Mouse (Mus musculus): ENCODE results near the gene Tmem81.
"Not testable (repeated sequence)": the region's sequence is repeated elsewhere in the genome, so short reads cannot be mapped to it uniquely, and the experiment has no call there.

The Tmem81 gene

DNA sequence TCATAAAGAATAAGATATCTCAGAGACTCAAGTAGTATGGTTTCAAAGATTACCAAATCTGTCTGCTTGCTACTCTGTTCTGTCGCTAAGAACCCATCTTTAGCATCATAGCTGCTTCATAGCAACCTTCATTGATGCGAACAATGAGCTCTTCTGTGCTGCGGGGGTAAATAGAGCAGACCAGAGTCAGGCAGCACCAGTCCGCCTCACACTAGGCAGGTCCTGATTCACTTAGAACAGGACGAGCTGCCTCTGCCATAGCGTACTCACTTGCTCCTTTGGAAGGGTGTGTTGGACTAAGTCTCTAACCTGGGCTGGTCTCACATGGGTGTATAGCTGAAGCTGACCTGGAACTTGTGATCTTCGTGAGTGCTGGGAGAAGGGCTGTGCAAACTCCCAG is at the start of gene Tmem81:
Gene Tmem81, plus strand, starts transcription at position 173 of the 400 bp plus-strand sequence.
- CTCF ChIA-PET = no interaction called here

DNA sequence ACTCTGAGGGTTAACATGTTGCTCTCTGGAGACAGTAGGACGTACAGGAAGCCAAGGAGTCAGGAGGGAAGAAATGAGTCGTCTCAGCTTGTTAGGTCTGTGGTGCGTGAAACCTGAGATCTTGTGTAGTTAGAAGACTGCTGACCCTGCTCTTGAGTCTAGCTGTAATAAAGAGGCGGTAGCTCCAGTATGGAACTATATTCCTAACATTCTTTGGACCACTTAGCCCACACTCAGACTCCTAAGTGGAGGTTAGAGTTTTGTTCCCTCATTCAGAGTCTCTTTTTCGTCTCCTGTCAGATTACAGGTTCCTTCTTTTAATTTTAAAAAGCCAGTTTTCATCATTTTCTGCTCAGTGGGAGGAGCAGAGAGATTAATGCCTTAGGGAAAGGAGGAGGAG is 41.4 kb upstream of the Tmem81 start:
- CTCF ChIA-PET = no interaction called here

DNA sequence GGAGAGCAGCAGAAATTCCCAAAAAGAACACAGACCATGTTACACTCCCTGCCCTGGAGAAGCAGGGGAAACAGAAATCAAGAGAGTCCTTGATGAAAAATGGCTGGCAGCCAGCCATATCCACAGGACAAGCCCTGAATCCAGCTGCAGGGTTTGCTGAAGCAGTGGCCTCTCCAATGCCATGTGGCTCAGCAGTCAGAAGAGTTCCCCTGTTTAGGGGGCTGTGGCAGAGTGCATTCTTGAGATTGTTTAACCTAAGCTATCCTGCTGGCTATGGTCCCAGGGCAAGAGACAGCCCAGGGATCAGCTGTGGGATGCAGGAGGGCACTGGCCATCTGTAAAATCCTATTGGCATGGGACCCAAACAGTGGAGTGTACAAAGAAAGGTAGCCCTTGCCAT is 37.1 kb upstream of the Tmem81 start:
- CTCF ChIA-PET = interaction anchor here (0.7 kb wide), 1 partner anchor 99 kb away, joined by 3 read pairs; no protein-coding TSS in a partner anchor

DNA sequence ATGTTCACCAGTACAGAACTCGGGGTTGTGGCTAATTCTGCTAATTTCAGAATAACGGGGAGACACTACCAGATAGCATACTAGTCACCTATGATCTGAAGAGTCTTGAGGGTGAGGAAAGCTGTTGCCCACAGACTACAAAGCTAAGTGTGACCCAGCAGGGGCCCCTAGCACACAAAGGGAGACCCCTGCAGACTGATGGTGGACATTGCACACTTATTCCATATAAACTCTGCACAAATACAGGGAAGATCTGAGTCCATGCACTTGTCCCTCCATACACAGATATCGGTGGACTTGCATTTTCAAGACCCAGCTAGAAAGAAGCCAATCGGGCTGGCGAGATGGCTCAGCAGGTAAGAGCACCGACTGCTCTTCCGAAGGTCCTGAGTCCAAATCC is 36.5 kb upstream of the Tmem81 start:
- CTCF ChIA-PET = no interaction called here

DNA sequence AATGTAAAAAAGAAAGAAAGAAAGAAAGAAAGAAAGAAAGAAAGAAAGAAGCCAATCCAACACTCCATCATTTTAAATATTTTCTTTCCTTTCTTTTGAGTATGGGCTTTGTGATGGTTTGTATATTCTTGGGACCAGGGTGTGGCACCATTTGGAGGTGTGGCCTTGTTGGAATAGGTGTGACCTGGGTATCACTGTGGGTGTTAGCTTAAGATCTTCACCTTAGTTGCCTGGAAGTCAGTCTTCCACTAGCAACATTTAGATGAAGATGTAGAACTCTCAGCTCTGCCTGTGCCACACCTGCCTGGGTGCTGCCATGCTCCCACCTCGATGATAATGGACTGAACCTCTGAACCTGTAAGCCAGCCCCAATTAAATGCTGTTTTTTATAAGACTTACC is 36.0 kb upstream of the Tmem81 start:
- CTCF ChIA-PET = not testable (repeated sequence)

DNA sequence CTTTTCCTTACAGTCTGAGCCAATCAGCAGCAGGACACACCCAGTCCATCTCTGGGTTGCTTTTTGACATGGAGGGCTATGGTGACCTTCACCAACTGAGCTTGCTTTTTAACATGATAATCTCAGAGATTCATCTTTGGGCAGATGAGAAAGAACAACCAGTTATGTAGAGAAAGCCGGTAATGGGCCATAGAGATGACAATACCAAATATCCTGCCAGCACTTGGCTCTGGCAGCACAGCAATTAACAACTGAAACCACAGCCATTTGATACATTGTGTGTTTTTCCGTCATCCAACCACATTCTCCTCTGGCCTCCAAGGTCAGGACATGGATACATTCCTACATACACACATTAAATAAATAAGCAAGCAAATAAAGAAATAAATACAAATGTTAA is 35.0 kb upstream of the Tmem81 start:
- CTCF ChIA-PET = no interaction called here

DNA sequence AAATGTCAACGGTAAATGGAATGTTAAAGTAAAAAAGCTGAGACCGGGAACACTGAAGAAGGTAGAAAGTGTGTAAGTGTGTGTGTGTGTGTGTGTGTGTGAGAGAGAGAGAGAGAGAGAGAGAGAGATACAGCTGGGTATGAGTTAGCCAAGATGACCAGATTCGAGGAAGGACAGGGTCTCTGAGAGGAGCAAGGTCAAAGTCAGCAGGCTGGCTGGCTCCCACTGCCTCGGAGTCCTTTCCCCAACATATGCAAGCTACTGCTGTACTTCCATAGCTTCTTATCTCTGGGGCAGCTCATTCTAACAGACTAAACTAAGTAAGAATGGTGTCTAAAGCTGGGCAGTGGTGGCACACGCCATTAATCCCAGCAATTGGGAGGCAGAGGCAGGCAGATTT is 34.5 kb upstream of the Tmem81 start:
- CTCF ChIA-PET = interaction anchor here (0.6 kb wide), 1 partner anchor 1097 kb away, joined by 4 read pairs; no protein-coding TSS in a partner anchor

DNA sequence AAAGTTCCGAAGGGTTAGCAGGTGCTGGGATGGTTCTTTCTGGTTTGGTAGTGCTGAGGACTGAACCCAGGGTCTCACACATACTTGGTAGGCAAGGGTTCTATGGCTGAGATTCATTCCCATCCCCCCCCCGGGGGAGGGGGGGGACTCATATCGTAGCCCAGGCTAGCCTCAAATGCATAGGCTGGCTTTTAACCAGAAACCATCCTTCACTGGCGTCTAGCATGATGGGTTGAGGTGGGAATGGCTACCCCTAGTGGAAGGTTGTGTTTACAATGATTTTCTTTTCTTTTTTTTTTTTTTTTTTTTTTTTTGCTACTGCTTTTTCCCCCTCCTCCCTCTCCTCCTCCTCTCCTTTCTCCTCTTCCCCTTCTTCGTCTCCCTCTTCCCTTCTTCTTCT is 33.5 kb upstream of the Tmem81 start:
- CTCF ChIA-PET = no interaction called here

DNA sequence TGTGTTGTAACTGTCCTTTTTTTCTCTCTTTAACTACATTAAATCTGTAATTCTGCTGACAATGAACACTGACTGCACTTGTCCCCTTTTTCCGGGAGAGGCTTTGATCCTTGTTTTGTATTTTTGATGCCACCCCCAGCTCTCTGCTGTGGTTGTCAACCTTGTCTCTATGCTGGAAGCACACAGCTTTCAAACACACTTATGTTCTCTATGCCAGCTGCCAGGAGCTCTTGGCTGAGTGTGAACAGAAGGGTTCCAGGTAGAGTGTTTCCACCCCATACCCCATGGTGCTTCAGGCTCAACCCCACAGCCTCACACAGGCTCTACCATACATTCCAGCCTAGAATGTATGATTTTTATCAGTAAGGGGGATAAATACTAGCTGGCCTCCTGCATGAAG is 31.5 kb upstream of the Tmem81 start:
- CTCF ChIA-PET = no interaction called here

DNA sequence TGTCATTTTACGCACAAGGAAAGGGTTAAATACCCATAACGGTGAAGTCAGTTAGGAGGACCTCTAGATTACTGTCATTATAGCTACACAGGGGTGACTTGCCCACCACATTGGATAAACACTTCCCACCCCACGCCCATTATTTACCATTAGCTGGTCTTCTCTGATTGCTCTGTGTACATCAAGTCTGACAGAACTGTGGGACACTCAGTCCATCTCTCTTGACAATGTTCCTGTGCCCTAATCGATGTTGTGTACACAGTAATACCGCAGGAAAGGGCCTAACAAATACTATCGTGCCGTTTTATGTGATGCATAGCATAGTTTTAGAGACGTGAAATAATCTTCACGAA is 29.5 kb upstream of the Tmem81 start:
- CTCF ChIA-PET = interaction anchor here (0.9 to 1.5 kb wide), 2 partner anchors 10 to 16 kb away, joined by 3 read pairs; no protein-coding TSS in a partner anchor

DNA sequence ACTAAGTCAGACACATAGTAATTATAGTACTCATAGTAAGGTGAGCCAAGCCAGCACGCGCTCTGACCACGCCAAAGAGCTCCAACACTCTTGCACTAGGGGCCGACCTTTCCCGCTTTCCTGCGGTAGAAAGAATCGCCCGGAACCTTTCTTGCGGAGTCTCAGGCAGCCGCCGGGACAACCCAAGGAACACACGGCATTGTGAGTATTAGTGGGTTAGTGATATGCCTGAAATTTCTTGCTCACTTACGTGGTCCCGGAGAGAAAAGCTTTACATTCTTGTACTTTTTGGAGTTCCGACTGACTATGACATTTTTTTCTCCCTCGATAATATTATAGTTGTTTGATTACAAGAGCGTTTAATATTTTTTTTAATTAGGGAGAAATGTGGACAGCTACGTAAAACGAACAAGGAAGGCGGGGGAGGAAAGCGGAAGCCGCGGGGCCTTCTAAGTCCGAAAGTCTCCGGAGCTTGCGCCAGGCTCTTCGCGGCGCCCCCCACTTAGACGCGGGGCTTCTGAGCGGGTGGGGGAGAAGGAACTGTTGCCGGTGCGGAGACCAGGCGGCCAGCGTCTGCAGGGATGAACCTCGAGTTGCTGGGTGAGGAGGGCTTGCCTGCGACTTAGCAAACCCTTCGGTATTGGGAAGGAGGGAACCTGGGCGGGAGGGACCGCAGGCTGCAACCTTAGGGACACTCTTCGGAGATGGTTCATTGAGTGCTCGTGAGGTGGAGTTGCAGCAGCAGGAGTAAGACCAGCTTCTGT is 28.9 kb upstream of the Tmem81 start, which contains the start of gene Rbbp5:
Gene Rbbp5, plus strand, starts transcription at position 438 of the 764 bp plus-strand sequence.
- CTCF ChIA-PET = interaction anchor here (0.9 to 1.5 kb wide), 2 partner anchors 10 to 16 kb away, joined by 3 read pairs; no protein-coding TSS in a partner anchor

DNA sequence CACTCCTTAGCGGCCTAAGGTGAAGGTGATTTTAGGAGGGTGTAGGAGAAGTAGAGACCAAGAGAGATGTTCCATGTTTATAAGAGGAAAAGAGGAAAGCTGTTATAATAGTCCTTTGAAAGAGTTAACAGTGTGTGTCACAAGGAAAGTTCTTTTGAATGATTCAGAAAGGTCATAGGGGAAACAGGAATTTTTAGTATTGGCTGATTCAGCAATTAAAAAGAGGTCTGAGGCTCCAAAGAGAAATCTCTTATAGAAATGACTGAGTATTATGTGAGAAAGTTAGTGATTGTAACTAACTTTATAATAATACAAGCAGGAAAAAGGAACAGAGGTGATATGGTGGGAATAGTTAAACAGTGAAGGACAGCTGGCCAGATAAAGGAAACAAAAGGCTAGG is 26.6 kb upstream of the Tmem81 start:
- CTCF ChIA-PET = interaction anchor here (0.6 to 0.7 kb wide), 2 partner anchors 52 to 112 kb away, joined by 3 to 4 read pairs; no protein-coding TSS in a partner anchor

DNA sequence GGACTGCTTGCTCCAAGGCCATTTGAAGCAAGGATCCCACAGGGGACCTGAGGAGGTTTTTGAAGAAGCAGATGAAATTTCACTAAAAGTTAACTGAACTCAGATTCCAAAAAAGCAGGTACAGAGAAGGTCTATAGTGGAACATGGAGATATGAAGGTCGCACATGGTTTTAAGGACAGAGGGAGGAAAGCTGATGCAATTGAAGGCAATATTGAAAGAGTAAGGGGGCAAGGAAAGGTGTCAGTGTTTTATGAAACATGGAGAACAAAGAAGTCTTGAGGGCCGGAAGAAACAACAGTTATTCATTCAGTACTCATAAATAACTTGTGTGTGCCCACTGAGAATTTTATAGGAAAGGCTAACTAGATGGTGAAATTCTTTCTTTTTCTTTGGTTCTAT is 24.4 kb upstream of the Tmem81 start:
- CTCF ChIA-PET = no interaction called here

DNA sequence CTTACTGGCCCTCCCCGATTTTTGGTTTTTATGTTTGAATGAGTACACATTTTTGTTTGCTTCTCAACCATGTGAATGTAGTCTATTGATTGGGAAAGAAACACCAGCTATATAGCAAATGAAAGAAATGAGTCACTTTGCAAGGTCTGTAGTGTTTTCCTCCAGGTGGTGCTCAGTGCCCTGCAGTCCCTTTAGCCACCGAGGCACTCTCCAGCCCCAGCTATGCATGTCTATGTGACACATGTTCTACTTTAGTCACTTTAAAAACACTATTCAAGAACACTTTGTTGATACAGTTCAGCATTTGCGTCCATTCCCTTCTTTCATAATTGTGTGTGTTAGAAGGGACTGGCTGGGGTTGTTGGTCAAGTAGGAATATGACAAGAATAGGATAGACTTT is 22.8 kb upstream of the Tmem81 start:
- CTCF ChIA-PET = no interaction called here

DNA sequence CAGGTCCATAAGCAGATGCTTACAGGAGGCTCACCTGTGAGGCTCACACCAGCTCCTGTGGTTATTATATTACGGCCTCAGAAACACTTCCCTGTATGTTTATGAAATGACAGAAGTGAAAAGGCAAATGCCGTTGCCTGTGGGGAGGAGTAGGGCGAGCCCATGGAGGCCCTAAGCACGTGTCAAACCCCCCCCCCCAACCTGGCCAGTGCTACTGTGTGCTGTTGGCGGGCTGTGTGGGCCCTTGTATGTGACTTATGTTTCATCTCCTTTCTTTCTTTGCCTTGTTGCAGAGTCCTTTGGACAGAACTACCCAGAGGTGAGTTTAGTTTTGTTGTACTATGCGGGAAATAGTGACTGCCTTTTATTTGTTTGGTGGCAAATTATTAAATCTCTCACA is 22.3 kb upstream of the Tmem81 start:
- CTCF ChIA-PET = no interaction called here

DNA sequence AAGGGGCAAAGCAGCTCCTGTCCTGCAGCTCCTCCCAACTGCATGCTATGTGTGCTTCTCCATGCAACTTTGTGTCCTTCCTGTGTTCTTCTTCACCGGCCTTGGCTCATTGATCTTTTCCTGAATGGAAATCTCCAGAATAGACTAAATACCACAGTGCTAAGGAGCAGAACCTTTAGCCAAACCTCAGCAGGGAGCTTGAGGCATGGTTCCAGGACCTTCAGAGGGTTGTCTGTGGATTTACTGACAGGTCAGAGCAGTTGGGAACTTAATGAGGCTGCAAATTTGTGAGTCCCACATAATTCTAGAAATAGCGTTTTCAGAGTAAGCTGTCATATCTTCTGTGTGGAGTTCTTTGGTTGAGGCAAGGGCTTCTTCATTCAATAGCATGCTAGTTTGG is 5.5 kb upstream of the Tmem81 start:
- CTCF ChIA-PET = interaction anchor here (0.7 kb wide), 1 partner anchor 252 kb away, joined by 3 read pairs; no protein-coding TSS in a partner anchor

DNA sequence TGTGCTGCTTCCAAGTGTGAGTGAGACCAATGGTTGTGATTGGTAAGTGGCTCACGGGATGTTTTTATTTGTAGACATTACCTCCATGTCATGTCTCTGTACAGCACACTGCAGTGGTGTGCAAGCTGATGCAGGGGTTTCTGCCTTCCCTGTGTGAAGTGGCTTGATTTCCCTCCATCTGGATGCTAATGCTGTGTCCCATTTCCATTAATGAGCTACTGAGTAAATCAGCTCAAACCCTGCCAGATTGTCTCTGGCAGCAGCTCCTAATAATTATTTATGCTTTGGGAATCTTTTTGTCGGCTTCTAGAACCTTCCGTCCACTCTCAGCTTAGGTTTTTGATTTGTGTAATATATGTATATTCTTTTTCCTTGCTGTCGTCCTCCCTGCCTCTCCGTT is 875 bp upstream of the Tmem81 start:
- CTCF ChIA-PET = no interaction called here

DNA sequence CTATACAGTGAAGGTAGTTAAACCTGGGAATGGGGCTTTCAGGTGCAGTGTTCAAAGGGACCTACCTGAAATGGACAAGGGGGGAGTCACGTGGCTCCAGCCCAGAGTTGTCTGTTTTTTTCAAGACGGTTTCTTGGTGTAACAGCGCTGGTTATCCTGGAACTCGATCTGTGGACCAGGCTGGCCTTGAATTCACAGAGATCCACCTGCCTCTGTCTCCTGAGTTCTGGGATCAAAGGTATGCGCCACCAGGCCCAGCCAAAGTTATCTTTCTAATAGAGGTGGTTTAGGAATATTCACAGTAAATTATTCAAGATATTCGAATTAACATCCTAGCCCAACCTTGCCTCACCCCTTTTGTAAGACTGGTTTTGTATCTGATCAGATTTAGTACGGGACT is 626 bp downstream of the Tmem81 start:
- CTCF ChIA-PET = no interaction called here

DNA sequence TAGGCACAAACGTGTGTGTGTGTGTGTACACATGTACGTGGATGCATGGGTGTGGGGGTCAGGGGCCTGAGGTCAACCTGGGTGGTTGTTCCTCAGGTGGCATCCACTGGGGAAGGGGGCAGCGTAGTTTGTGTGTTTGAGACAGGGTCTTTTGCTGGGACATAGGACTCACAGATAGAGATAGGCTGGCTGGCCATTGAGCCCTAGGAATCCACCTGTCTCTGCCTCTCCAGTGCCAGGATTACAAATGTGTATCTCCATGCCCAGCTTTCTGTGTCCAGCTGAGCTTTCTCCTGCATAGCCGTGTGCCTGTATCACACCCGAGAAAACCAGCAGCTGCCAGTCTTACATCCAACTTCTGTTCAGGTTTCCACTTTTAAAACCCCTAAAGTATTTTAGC is 3.7 kb downstream of the Tmem81 start:
- CTCF ChIA-PET = interaction anchor here (0.7 kb wide), 1 partner anchor 1097 kb away, joined by 18 read pairs; no protein-coding TSS in a partner anchor

DNA sequence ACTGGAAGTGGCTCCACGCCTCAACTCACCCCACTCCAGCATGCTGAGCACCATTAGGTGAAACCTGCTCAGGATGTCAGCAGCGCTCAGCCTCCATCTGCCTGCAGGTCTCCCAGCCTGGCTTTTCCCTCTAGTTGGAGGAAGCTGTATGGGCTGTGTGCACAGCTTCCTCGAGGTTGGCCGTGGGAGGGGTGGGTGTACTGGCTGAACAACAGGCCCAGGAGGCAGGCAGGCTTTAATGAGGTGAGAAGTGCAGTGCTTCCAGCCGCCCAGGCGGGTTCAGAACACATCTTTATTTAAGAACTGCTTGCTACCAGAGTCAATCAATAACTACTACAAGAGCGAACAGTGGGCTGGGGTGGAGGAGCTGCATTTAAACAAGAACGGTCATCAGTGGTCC is 5.5 kb downstream of the Tmem81 start:
- CTCF ChIA-PET = no interaction called here

DNA sequence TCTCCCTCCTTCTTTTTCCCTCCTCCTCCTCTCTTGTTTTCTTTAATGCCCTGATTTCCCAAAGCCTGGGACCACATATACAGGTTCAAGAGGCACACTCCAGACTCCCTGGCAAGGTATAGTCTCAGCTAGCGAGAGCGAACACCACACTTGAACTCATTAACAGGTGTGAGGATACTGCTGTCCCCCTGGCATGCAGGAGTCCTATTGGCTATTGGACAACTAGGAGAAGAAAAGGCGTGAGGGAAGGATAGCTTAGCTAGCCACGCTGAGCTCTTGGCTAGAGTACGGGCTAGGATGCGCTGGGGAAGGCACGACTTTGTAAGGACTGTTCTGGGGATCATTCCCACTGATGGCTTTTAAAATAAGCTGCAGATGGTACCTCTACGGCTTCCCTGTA is 6.1 kb downstream of the Tmem81 start:
- CTCF ChIA-PET = no interaction called here

DNA sequence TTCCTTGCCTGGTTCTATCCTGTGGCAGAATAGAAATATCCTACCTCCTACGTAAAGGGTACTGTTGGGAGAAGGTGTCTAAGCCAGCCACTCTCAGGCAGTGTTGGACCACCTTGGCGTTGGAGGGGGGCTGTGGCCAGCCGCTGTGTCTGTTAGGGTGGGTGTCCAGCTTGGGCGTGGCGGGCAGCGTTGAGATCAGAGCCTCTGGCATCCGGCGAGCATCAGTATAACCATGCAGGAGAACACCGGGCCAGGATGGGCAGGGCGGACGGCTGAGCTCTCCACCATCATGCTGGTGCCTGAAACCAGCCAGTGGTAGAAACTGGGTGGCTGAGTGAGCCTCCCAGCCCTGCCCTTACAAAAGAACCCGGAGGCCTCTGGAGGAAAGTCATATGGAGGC is 9.3 kb downstream of the Tmem81 start:
- CTCF ChIA-PET = no interaction called here

DNA sequence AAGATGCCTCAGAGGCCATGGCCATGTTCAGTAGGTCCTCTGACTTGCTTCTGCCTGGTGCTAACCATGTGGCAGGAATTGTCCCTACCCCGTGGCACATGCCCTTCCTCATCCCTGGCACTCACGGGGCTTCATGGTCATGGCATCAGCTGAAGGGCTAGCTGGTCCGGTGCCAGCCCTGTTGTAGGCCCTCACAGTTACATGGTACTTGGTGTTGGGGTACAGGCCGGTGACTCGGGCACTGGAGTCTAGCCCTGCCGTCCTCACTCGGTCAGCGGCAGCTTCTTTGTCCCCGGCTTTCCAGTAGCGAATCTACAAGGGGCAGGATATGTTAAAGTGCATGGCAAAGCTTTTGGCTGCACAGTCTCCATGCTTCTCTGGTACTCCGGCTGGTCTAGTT is 10.7 kb downstream of the Tmem81 start:
- CTCF ChIA-PET = no interaction called here

DNA sequence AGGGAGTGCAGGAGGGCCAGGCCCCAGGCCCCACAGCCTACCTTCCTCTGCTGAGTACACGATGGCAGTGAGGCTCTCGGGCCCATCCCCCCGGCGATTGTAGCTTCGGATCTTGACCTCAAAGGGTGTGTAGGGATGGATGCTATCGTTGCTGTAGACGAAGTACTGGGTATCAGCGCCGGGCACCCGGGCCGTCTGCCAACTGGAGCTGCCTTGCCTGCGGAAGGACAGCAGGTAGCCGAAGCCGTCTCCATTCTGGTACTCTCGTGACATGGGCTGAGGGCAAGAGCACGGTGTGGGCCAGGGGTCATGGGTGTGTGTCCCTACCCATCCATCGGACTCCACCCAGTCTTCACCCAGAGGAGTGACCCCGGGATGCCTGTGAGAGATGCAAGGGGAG is 12.6 kb downstream of the Tmem81 start:
- CTCF ChIA-PET = no interaction called here

Measured in spleen, embryonic (tissue).